Mouse (Mus musculus) liver, adult 2 months (tissue): ENCODE measurements at regions not wholly inside any gene's neighbourhood (a gene's known extent, or its start where the extent isn't known, plus 50 kb on each side); places are given as distances from the start of the nearest gene placed in this dataset.

Source experiments
- CTCF ChIP-seq: fragments of 200-500 bp; IDR thresholded peaks from 2 replicates; pipeline ENCODE4 v1.5.1; 2011; ENCODE audit warnings: low read depth, low read length, control low read depth
- POLR2A ChIP-seq: fragments of 200-500 bp; IDR thresholded peaks from 2 replicates; pipeline ENCODE4 v1.6.1; 2011; ENCODE audit warnings: low read length, control low read depth; ENCODE audit not compliant: insufficient read depth; ENCODE audit errors: extremely low read depth

- no peak for TF ChIP-seq CTCF
- TF ChIP-seq POLR2A = no peak
Observed at GRCm38 (mm10) chr4:142378452-142378851, 139.3 kb upstream of the Kazn start.
